Mouse (Mus musculus) embryonic fibroblast, embryonic 13.5 days (primary cell): ENCODE data around the gene Scamp1. TPM values are rescaled to one million over a fixed set of nuclear protein-coding genes. Genes with fewer than 3 reads are reported as not detected.

Source experiments
- H3K27ac ChIP-seq: 2 replicates; pipeline ENCODE4 v1.5.1; 2012; ENCODE audit warnings: low read length, control low read depth, inconsistent platforms; ENCODE audit not compliant: insufficient read depth
- H3K4me1 ChIP-seq: 2 replicates; pipeline ENCODE4 v1.6.1; 2011; ENCODE audit warnings: low read length; ENCODE audit not compliant: control insufficient read depth, insufficient read depth
- H3K4me3 ChIP-seq: 2 replicates; pipeline ENCODE4 v1.5.1; 2011; ENCODE audit warnings: mild to moderate bottlenecking, control low read depth, low read length; ENCODE audit not compliant: insufficient read depth
- CTCF ChIP-seq: IDR thresholded peaks from 2 replicates; pipeline ENCODE4 v1.5.1; 2011; ENCODE audit warnings: mild to moderate bottlenecking, control low read depth, low read length, moderate library complexity, borderline replicate concordance; ENCODE audit not compliant: insufficient read depth
- POLR2A ChIP-seq: IDR thresholded peaks from 2 replicates; pipeline ENCODE4 v1.6.1; 2011; ENCODE audit warnings: low read depth, mild to moderate bottlenecking, control low read depth, low read length, moderate library complexity
- polyA plus RNA-seq: library from polyadenylated mRNA; stranded (reverse); fragments of >200 nt; gene quantifications from 2 replicates; pipeline ENCODE4 v1.2.4, GENCODE M21; 2011; ENCODE audit warnings: low read depth; ENCODE audit not compliant: missing spikeins, insufficient read length

Scamp1 gene
- polyA plus RNA-seq, 1 experiment = 29.0 TPM

DNA sequence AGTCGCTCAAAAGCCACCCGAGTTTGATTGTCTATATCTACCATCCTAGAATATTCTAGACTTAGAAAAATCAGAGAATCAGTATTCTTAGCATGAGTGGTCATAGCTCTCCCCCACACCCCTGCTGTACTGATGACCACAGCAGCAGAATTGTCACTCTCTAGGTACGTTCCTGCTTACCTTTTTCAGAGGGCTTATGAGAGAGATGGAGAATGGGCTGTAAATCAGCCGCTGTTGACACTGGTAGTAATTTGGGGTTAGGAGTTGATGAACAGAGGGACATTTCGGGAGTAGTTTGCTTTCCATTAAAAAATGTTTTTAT, 21.3 kb upstream of the Scamp1 start:
- Histone ChIP-seq H3K4me1 (no peaks in the 10 kb centered on the region), H3K4me3 (no peak overlapping the region), H3K27ac (no peak overlapping the region)
- TF ChIP-seq POLR2A = no peak
- TF ChIP-seq CTCF = no peak

DNA sequence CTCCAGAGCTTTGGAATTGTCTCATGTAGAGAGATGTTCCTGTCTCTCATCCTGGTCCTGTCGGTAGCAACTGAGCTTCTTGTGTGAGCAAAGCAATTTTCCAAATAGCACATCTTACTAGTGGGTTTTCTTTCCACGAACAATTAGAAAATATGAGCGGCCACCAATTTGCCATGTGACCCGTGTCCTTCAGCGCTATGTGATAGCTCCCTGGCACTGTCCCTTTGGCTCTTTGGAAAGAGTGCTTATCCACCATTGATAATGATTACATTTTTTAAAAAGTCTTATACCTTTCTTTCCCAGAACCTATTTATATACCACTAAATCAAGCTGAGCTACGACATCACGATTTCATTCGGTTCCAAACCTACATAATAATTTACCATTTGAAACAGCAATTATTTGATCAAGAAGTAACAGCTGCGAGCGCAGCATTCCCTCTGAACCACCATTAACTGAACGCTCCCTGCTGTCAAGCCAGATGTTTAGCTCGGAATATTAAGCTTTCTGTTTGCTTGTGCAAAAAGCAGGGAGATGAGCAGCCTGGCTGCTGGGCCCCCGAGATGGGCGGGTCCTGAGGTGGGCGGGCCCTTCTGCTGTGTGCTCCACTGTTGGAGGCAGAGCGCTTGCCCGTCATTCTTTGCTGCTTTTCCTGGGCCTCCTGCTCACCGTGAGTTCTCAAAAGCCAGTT, 20.8 kb upstream of the Scamp1 start:
- Histone ChIP-seq H3K4me1 (no peaks in the 10 kb centered on the region), H3K4me3 (no peak overlapping the region), H3K27ac (no peak overlapping the region)
- TF ChIP-seq CTCF (no peak), POLR2A (no peak)

DNA sequence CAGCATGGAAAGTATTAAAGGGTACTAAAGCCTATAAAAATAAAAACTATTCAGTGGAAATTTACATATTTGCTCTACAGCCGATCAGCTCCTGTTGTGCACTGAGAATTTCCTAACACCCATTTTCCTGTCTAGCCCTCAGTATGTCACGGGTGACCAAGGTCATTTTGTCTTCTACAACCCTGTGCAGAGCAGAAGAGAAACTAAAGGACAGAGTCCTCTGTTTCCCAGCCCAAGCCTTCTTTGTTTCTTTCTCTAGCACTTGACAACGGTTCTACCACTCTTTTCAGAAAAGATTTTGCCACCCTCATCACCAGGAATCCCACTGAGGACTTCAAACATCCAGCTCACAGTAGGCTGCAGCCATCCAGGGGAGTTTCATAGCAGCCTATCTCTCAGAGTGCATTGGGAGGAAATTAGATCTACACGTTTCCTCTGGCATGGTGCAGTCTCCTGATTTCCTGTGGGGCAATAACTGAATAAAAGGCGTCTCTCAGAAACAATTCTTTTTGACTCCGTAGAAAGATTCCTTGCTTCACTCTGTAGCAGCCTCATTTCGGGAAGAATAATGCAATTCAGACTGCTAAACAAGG, 15.4 kb upstream of the Scamp1 start:
- no peak for TF ChIP-seq CTCF
- TF ChIP-seq POLR2A = no peak
- Histone ChIP-seq H3K4me1 (no peaks in the 10 kb centered on the region), H3K4me3 (no peak overlapping the region), H3K27ac (no peak overlapping the region)

DNA sequence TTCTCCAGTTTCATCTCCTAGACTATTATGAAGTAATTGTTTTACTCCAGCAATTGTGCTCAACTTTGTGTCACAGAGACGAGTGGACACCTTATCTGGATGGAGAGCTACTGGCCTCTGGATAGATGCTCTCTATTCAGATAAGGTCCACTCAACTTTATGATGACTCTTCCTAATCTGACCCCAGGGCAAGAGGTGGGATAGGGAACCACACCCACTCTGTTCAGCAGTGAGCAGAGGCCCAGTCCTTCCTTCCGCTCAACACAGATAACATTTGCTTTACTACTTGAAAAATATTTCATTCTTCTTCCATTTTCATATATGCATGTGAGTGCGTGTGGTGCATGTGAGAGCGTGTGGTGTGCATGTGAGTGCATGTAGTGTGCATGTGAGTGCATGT, 14.6 kb upstream of the Scamp1 start:
- TF ChIP-seq CTCF (no peak), POLR2A (no peak)
- H3K4me3 ChIP-seq = no peak overlapping the region
- no peaks in the 10 kb centered on the region for H3K4me1 ChIP-seq
- no peak overlapping the region for H3K27ac ChIP-seq

DNA sequence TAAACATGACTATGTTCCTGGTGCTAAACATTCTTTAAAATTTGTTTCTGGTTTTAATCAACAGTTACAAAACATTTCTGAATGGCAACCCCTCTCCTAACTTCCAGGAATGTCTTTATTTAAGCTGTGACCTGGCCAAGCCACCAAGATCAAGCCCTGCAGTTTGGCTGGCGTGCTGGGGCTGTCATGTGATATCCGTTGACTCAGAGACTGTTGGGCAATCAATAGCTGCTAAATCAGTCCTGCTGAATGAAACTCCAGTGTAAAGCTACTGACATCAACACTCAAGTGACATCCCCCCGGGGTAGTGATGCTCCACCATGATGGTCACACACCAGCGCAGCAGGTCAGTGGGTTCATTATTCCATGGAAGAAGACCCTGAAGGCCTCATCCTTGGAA, 12.7 kb upstream of the Scamp1 start:
- H3K4me1 ChIP-seq = no peaks in the 10 kb centered on the region
- H3K27ac ChIP-seq = no peak overlapping the region
- TF ChIP-seq POLR2A (no peak), CTCF (no peak)
- no peak overlapping the region for H3K4me3 ChIP-seq

DNA sequence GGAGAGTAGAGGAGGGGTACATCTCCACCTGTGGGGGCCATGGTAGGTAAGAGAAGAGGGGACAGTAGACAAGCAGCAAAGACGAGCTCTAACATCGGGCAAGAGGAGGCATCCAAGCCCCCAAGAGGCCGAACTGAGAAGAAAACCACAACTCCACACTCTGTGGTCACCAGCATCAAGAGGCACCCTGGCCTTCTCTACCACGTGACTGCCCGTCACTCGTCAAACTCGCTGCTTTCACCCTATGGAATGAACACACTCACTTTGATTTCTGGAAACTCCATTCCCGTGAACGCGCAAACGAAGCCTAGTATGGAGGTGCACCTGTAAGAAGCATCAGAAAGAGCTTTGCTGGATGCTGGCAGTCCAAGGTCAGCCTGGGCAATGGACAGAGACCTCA, 10.7 kb upstream of the Scamp1 start:
- H3K4me1 ChIP-seq = no peaks in the 10 kb centered on the region
- TF ChIP-seq POLR2A (no peak), CTCF (no peak)
- H3K4me3 ChIP-seq = no peak overlapping the region
- H3K27ac ChIP-seq = no peak overlapping the region

DNA sequence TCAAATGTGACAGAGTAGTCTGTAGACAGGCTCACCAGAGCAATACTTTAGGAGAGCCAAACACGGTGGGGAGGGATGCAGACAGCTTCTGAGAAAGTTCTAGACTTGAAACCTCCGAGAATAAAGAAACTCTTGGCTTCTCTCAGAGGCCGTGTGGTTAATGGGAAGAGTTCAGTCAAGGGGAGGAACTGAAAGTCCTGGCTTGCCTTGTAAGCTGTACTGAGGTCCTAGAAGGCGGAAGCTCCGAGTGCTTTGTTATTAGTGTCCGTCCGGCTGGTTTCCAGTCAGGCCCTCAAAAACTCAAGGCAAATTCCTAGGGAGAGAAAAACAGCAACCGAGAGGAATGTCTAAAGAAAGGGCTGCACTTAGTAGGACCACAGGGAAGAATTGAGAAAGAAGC, 10.3 kb upstream of the Scamp1 start:
- no peak overlapping the region for H3K27ac ChIP-seq
- H3K4me3 ChIP-seq = no peak overlapping the region
- TF ChIP-seq POLR2A (no peak), CTCF (no peak)

DNA sequence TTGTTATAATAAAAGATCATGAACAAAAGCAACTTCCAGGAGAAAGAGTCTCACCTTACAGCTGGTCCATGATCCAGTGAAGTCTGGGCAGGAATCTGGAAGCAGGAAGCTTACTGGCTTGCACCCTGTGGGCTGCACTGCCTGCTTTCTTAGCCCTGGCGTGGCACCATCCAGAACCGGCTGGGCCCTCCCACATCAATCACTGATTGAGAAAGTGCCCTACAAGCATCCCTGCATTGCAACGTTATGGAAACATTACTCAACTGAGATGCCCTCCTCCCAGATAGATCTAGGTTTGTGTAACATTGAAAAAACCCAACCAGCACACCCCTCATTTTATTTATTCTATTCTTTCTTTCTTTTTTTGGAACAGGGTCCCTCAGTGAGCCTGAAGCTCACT, 9.2 kb upstream of the Scamp1 start:
- no peak for TF ChIP-seq POLR2A
- TF ChIP-seq CTCF = no peak
- Histone ChIP-seq H3K4me3 (no peak overlapping the region), H3K4me1 (no peaks in the 10 kb centered on the region), H3K27ac (no peak overlapping the region)

More for the DNA sequence above, 10.3 kb upstream of the Scamp1 start:
- H3K4me1 ChIP-seq = no peaks in the 10 kb centered on the region

DNA sequence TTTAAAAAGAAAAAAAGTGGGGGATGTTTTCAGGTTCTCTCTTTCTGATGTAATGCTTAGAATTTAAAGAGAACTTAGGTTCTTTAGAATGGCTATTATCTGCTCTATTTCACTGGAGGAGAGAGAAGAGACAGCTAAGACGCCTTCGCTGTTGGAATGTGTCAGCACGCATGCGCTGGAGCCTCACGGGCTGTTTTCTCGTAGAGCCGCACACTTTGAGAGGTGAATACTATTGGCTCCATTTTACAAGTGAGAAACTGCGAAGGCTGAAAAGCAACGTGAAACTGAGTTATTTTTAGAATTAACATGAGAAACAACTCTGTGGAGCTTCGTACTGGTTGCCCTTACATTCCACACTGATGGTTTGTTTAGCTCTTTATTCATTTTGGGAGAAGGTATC, 8.3 kb upstream of the Scamp1 start:
- no peak overlapping the region for H3K27ac ChIP-seq
- TF ChIP-seq POLR2A (no peak), CTCF (no peak)
- H3K4me1 ChIP-seq = no peaks in the 10 kb centered on the region
- no peak overlapping the region for H3K4me3 ChIP-seq

DNA sequence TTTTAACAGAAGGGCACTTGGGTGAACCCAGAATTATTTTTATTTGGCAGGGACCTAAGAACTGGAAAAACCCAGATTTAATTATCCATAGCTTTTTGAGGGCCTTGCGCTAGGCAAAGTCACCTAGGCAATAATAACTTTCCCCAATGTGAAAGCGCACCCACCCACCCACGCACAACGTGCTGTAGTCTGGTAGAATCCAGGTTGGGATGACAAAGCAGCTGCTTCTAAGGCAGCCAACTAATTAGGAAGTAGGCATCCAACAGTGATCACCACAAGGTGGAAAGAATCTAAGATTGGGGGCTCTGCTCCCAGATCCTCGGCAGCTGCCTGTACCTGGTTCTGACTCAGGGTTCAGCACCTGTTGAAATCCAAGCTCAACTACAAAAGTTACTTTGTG, 538 bp upstream of the Scamp1 start:
- peaks cover 3% of the 10 kb centered on the region; the same call in 1 of the 2 replicates for H3K4me1 ChIP-seq
- H3K27ac ChIP-seq = no peak overlapping the region
- no peak overlapping the region; the same call in 1 of the 2 replicates for H3K4me3 ChIP-seq
- TF ChIP-seq POLR2A = no peak
- TF ChIP-seq CTCF = no peak
